Mouse (Mus musculus) ES-Bruce4 (cell line): ENCODE measurements at regions not wholly inside any gene's neighbourhood (a gene's known extent, or its start where the extent isn't known, plus 50 kb on each side); places are given as distances from the start of the nearest gene placed in this dataset.

ENCODE experiments used
- H3K27ac ChIP-seq: 2 replicates; pipeline ENCODE4 v1.5.1; 2012; ENCODE audit warnings: low read length, inconsistent platforms; ENCODE audit not compliant: insufficient read depth
- H3K27me3 ChIP-seq: 2 replicates; pipeline ENCODE4 v1.6.1; 2012; ENCODE audit warnings: mild to moderate bottlenecking, low read length, inconsistent platforms; ENCODE audit not compliant: control insufficient read depth, poor library complexity, insufficient read depth, severe bottlenecking
- H3K36me3 ChIP-seq: 2 replicates; pipeline ENCODE4 v1.6.1; 2012; ENCODE audit warnings: inconsistent platforms, mild to moderate bottlenecking, low read length, moderate library complexity; ENCODE audit not compliant: control insufficient read depth, poor library complexity, insufficient read depth, severe bottlenecking
- H3K4me1 ChIP-seq: one replicate; pipeline ENCODE4 v1.8.1; 2011; ENCODE audit warnings: low read length; ENCODE audit not compliant: control insufficient read depth, insufficient read depth
- H3K4me3 ChIP-seq: 2 replicates; pipeline ENCODE4 v1.5.1; 2011; ENCODE audit warnings: low read depth, mild to moderate bottlenecking, low read length
- H3K9ac ChIP-seq: 2 replicates; pipeline ENCODE4 v1.6.1; 2012; ENCODE audit warnings: low read depth, mild to moderate bottlenecking, inconsistent platforms; ENCODE audit not compliant: poor library complexity, severe bottlenecking
- H3K9me3 ChIP-seq: replicated peaks from 2 replicates; pipeline ENCODE4 v1.6.1; 2012; ENCODE audit warnings: mild to moderate bottlenecking, low read length, inconsistent platforms; ENCODE audit not compliant: control insufficient read depth, poor library complexity, insufficient read depth, severe bottlenecking
- CTCF ChIP-seq: IDR thresholded peaks from one replicate; pipeline ENCODE4 v1.8.1; 2011; ENCODE audit warnings: low read depth, low read length
- EP300 ChIP-seq: IDR thresholded peaks from 2 replicates; pipeline ENCODE4 v1.6.1; 2011; ENCODE audit warnings: low read depth, low read length; ENCODE audit not compliant: insufficient read depth
- POLR2A ChIP-seq: IDR thresholded peaks from one replicate; pipeline ENCODE4 v1.8.1; 2011; ENCODE audit warnings: low read length; ENCODE audit not compliant: insufficient read depth

GRCm38 (mm10) chr4:106246695-106247094, 69.3 kb upstream of the Usp24 start:
- H3K36me3 ChIP-seq = no peaks in the 10 kb centered on the region
- no peak overlapping the region for H3K27ac ChIP-seq
- H3K9me3 ChIP-seq = 0 out of 2 replicates have a peak, but pooled peaks cover under 1% of the 10 kb centered on the region
- H3K4me1 ChIP-seq = no peaks in the 10 kb centered on the region
- TF ChIP-seq POLR2A (no peak), EP300 (no peak), CTCF (no peak)
- H3K4me3 ChIP-seq = no peak overlapping the region
- no peak overlapping the region for H3K9ac ChIP-seq
- no peaks in the 10 kb centered on the region for H3K27me3 ChIP-seq

GRCm38 (mm10) chr4:106247398-106247797, 68.6 kb upstream of the Usp24 start:
- no peaks in the 10 kb centered on the region for H3K36me3 ChIP-seq
- no peaks in the 10 kb centered on the region for H3K4me1 ChIP-seq
- H3K9ac ChIP-seq = no peak overlapping the region
- H3K9me3 ChIP-seq = peaks cover 7% of the 10 kb centered on the region; the same call in 1 of the 2 replicates
- TF ChIP-seq CTCF (no peak), EP300 (no peak), POLR2A (no peak)
- no peaks in the 10 kb centered on the region for H3K27me3 ChIP-seq
- no peak overlapping the region for H3K4me3 ChIP-seq
- H3K27ac ChIP-seq = no peak overlapping the region

DNA sequence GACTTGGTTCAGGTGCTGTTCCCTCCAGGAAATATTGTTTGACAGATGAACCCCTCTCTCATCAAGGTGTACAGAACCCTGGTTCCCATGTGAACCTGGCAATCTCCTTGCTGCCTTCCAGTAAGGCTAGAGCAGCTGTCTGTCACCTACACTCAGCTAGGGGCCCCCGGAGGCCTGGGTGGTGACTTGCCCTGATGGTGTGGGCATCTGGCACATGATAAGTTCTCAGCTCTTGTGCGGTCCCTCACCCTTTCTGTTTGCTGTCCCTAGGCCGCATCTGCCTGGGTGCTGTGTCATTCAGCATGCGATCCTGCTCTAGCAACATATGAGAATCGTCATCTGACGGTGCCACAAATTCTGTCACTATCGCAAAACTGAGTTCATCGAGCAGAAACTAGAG, 67.7 kb upstream of the Usp24 start:
- no peaks in the 10 kb centered on the region for H3K27me3 ChIP-seq
- no peak overlapping the region for H3K9ac ChIP-seq
- peaks cover 8% of the 10 kb centered on the region; the same call in 1 of the 2 replicates for H3K9me3 ChIP-seq
- no peaks in the 10 kb centered on the region for H3K4me1 ChIP-seq
- no peak overlapping the region for H3K4me3 ChIP-seq
- no peaks in the 10 kb centered on the region for H3K36me3 ChIP-seq
- no peak overlapping the region for H3K27ac ChIP-seq
- no peak for TF ChIP-seq CTCF
- no peak for TF ChIP-seq POLR2A
- TF ChIP-seq EP300 = no peak

- TF ChIP-seq POLR2A (no peak), CTCF (no peak), EP300 (no peak)
- peaks cover 8% of the 10 kb centered on the region; the same call in 1 of the 2 replicates for H3K9me3 ChIP-seq
These were observed 66.8 kb upstream of the Usp24 start for GRCm38 (mm10) chr4:106249028-106249782.

DNA sequence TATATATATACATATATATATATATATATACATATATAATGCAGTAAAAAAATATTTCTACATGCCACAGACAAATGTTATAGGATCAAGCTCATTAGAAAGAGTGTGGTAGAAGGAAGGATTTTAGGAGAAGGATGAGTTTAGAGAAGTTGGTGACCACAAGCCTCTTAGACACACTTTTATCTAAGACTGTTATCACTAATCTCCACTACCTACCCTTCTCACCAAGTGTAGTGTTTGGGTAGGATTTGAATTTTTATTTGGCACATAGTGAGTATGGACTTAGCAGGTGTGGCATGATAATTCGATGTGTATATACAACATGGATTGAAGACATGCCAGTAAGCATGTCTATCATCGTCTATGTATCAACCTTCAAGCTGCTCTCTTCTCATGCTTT, 66.0 kb upstream of the Usp24 start:
- no peak overlapping the region for H3K9ac ChIP-seq
- H3K9me3 ChIP-seq = peaks cover 8% of the 10 kb centered on the region; the same call in 1 of the 2 replicates
- no peak overlapping the region for H3K4me3 ChIP-seq
- no peaks in the 10 kb centered on the region for H3K27me3 ChIP-seq
- no peaks in the 10 kb centered on the region for H3K4me1 ChIP-seq
- no peaks in the 10 kb centered on the region for H3K36me3 ChIP-seq
- no peak for TF ChIP-seq CTCF
- TF ChIP-seq POLR2A = no peak
- no peak for TF ChIP-seq EP300
- no peak overlapping the region for H3K27ac ChIP-seq

More at GRCm38 (mm10) chr4:106249028-106249782, 66.8 kb upstream of the Usp24 start:
- Histone ChIP-seq H3K27me3 (no peaks in the 10 kb centered on the region), H3K36me3 (no peaks in the 10 kb centered on the region), H3K9ac (no peak overlapping the region), H3K27ac (no peak overlapping the region), H3K4me1 (no peaks in the 10 kb centered on the region), H3K4me3 (no peak overlapping the region)

- TF ChIP-seq EP300 (no peak), POLR2A (no peak), CTCF (no peak)
These were observed 64.6 kb upstream of the Usp24 start for GRCm38 (mm10) chr4:106251430-106251829.

More at GRCm38 (mm10) chr4:106251430-106251829, 64.6 kb upstream of the Usp24 start:
- Histone ChIP-seq H3K9ac (no peak overlapping the region), H3K27me3 (no peaks in the 10 kb centered on the region), H3K4me1 (no peaks in the 10 kb centered on the region), H3K36me3 (no peaks in the 10 kb centered on the region), H3K27ac (no peak overlapping the region), H3K9me3 (peaks cover 8% of the 10 kb centered on the region; the same call in 1 of the 2 replicates), H3K4me3 (no peak overlapping the region)
